Mouse (Mus musculus) stomach, embryonic 14.5 days (tissue): ENCODE results near the gene Med12. TPM values are rescaled to one million over a fixed set of nuclear protein-coding genes. Genes with fewer than 3 reads are reported as not detected.

Experiments
- ATAC-seq: fragments of 200-750 bp; cut with Nextera tagmentation; 2 replicates; pipeline ENCODE4 v1.8.0; 2017; ENCODE audit warnings: low read depth, moderate TSS enrichment; ENCODE audit not compliant: insufficient number of reproducible peaks, insufficient read depth, low FRiP score
- H3K27ac ChIP-seq: fragments of 300-500 bp; sonication (generic); 2 replicates; pipeline ENCODE4 v1.5.1; 2014; ENCODE audit warnings: mild to moderate bottlenecking, low read length, moderate library complexity, mixed read lengths
- H3K27me3 ChIP-seq: fragments of 300-500 bp; sonication (generic); 2 replicates; pipeline ENCODE4 v1.6.1; 2014; ENCODE audit warnings: low read length, control low read depth, mixed read lengths; ENCODE audit not compliant: control insufficient read depth, insufficient read depth
- H3K36me3 ChIP-seq: fragments of 300-500 bp; sonication (generic); 2 replicates; pipeline ENCODE4 v1.6.1; 2014; ENCODE audit warnings: mild to moderate bottlenecking, control low read depth, low read length, moderate library complexity, mixed read lengths; ENCODE audit not compliant: control insufficient read depth, insufficient read depth
- H3K4me1 ChIP-seq: fragments of 300-500 bp; sonication (generic); 2 replicates; pipeline ENCODE4 v1.6.1; 2014; ENCODE audit warnings: low read length, control low read depth, mixed read lengths; ENCODE audit not compliant: control insufficient read depth, insufficient read depth
- H3K4me2 ChIP-seq: fragments of 300-500 bp; sonication (generic); replicated peaks from 2 replicates; pipeline ENCODE4 v1.6.1; 2014; ENCODE audit warnings: low read depth, low read length, control low read depth
- H3K4me3 ChIP-seq: fragments of 300-500 bp; sonication (generic); 2 replicates; pipeline ENCODE4 v1.5.1; 2014; ENCODE audit warnings: low read depth, low read length, control low read depth
- H3K9ac ChIP-seq: fragments of 300-500 bp; sonication (generic); replicated peaks from 2 replicates; pipeline ENCODE4 v1.6.1; 2014; ENCODE audit warnings: low read depth, mild to moderate bottlenecking, control low read depth, low read length, moderate library complexity, mixed read lengths
- H3K9me3 ChIP-seq: fragments of 300-500 bp; sonication (generic); 2 replicates; pipeline ENCODE4 v1.6.1; 2016; ENCODE audit warnings: low read depth, low read length, control low read depth; ENCODE audit not compliant: control insufficient read depth
- WGBS: fragments of 180-500 bp; shearing (Covaris S2); extraction: QIAGEN DNeasy Blood & Tissue Kit; methylation state at CpG from one replicate; pipeline ENCODE4 v1.1.7; 2014; 5-methylcytosine and 5-hydroxymethylcytosine counted together
- polyA plus RNA-seq: library from polyadenylated mRNA; unstranded; fragments of >200 nt; fragmentation: Nextera tagmentation; extraction: Ambion mirVana; gene quantifications from 2 replicates; pipeline ENCODE4 v1.2.1, GENCODE M21; 2014

The Med12 gene
- polyA plus RNA-seq, 1 experiment from 2014 or later, result 46.8 TPM

- Histone ChIP-seq H3K9me3 (no peaks in the 10 kb centered on the region), H3K4me2 (no peak overlapping the region), H3K27ac (no peak overlapping the region), H3K36me3 (no peaks in the 10 kb centered on the region), H3K27me3 (no peaks in the 10 kb centered on the region), H3K4me1 (no peaks in the 10 kb centered on the region), H3K4me3 (no peak overlapping the region), H3K9ac (no peak overlapping the region)
- ATAC-seq, result no peak
- 94% methylated on average over 6 of the region's 6 CpGs for WGBS
These were observed 7.2 kb upstream of the Med12 start for GRCm38 (mm10) chrX:101266631-101267030.

GRCm38 (mm10) chrX:101268025-101268754, 5.6 kb upstream of the Med12 start, which contains the start of gene Il2rg:
TSS of gene Il2rg (minus strand) at chrX:101268255.
- 58% methylated on average over 5 of the region's 5 CpGs for WGBS
- H3K4me1 ChIP-seq, result no peaks in the 10 kb centered on the region
- no peak within 1 kb of the TSS for H3K4me2 ChIP-seq
- H3K27ac ChIP-seq, result no peak within 1 kb of the TSS
- ATAC-seq, result no peak
- H3K9me3 ChIP-seq, result no peaks in the 10 kb centered on the region
- no peaks in the 10 kb centered on the region for H3K36me3 ChIP-seq
- no peaks in the 10 kb centered on the region for H3K27me3 ChIP-seq
- no peak within 1 kb of the TSS for H3K4me3 ChIP-seq
- no peak within 1 kb of the TSS for H3K9ac ChIP-seq

- Histone ChIP-seq H3K4me2 (no peak within 1 kb of the TSS), H3K27me3 (no peaks in the 10 kb centered on the region), H3K4me1 (no peaks in the 10 kb centered on the region), H3K27ac (no peak within 1 kb of the TSS), H3K36me3 (no peaks in the 10 kb centered on the region), H3K4me3 (no peak within 1 kb of the TSS), H3K9ac (no peak within 1 kb of the TSS), H3K9me3 (no peaks in the 10 kb centered on the region)
- WGBS, result 50% methylated on average over 3 of the region's 3 CpGs
- no peak for ATAC-seq
These were observed 5.1 kb upstream of the Med12 start, which contains the start of gene Gm20489 for GRCm38 (mm10) chrX:101268755-101269124. TSS of gene Gm20489 (minus strand) at chrX:101269023.

- H3K27ac ChIP-seq, result 0 out of 2 replicates have a peak overlapping the region, but pooled peaks have one; percentile 33
- H3K4me3 ChIP-seq, result peak overlapping the region; percentile 52
- WGBS, result 24% methylated on average over 6 of the region's 6 CpGs
- no peaks in the 10 kb centered on the region for H3K9me3 ChIP-seq
- H3K4me2 ChIP-seq, result peak overlapping the region; percentile 35
- H3K27me3 ChIP-seq, result no peaks in the 10 kb centered on the region
- H3K9ac ChIP-seq, result 0 out of 2 replicates have a peak overlapping the region, but pooled peaks have one; percentile 2
- H3K36me3 ChIP-seq, result peaks cover 2% of the 10 kb centered on the region; the same call in 1 of the 2 replicates
- no peak for ATAC-seq
- no peaks in the 10 kb centered on the region for H3K4me1 ChIP-seq
These were observed 420 bp upstream of the Med12 start for GRCm38 (mm10) chrX:101273410-101273809.

GRCm38 (mm10) chrX:101282813-101283212, 9.0 kb downstream of the Med12 start:
- Histone ChIP-seq H3K4me3 (no peak overlapping the region), H3K9me3 (no peaks in the 10 kb centered on the region), H3K4me1 (no peaks in the 10 kb centered on the region), H3K27ac (no peak overlapping the region), H3K9ac (no peak overlapping the region), H3K36me3 (peaks cover 16% of the 10 kb centered on the region), H3K4me2 (no peak overlapping the region), H3K27me3 (no peaks in the 10 kb centered on the region)
- WGBS, result 85% methylated on average over 6 of the region's 6 CpGs
- ATAC-seq, result no peak

- 26% methylated on average over 6 of the region's 6 CpGs for WGBS
- H3K27me3 ChIP-seq, result no peaks in the 10 kb centered on the region
- ATAC-seq, result no peak
These were observed 11.7 kb downstream of the Med12 start for GRCm38 (mm10) chrX:101285534-101285933.

GRCm38 (mm10) chrX:101285953-101286670, 12.3 kb downstream of the Med12 start:
- peaks cover 13% of the 10 kb centered on the region for H3K36me3 ChIP-seq
- no peak overlapping the region for H3K4me3 ChIP-seq
- H3K9me3 ChIP-seq, result no peaks in the 10 kb centered on the region
- no peak overlapping the region for H3K4me2 ChIP-seq
- no peak overlapping the region for H3K27ac ChIP-seq
- no peaks in the 10 kb centered on the region for H3K4me1 ChIP-seq
- ATAC-seq, result no peak
- H3K9ac ChIP-seq, result no peak overlapping the region
- no peaks in the 10 kb centered on the region for H3K27me3 ChIP-seq
- 92% methylated on average over 14 of the region's 14 CpGs for WGBS

More at GRCm38 (mm10) chrX:101285534-101285933, 11.7 kb downstream of the Med12 start:
- no peaks in the 10 kb centered on the region for H3K9me3 ChIP-seq
- H3K36me3 ChIP-seq, result peaks cover 14% of the 10 kb centered on the region
- H3K9ac ChIP-seq, result no peak overlapping the region
- H3K27ac ChIP-seq, result no peak overlapping the region
- H3K4me3 ChIP-seq, result no peak overlapping the region
- no peaks in the 10 kb centered on the region for H3K4me1 ChIP-seq
- H3K4me2 ChIP-seq, result no peak overlapping the region

GRCm38 (mm10) chrX:101287543-101287942, 13.7 kb downstream of the Med12 start:
- Histone ChIP-seq H3K27me3 (no peaks in the 10 kb centered on the region), H3K27ac (no peak overlapping the region), H3K9me3 (no peaks in the 10 kb centered on the region), H3K4me2 (no peak overlapping the region), H3K4me1 (no peaks in the 10 kb centered on the region), H3K9ac (no peak overlapping the region), H3K36me3 (peaks cover 10% of the 10 kb centered on the region), H3K4me3 (no peak overlapping the region)
- ATAC-seq, result peak; percentile 56; the same call in 1 of the 2 replicates
- WGBS, result 91% methylated on average over 3 of the region's 3 CpGs
